16 mouse cellular contexts compared by ENCODE assay signal in the genomic region with DNA sequence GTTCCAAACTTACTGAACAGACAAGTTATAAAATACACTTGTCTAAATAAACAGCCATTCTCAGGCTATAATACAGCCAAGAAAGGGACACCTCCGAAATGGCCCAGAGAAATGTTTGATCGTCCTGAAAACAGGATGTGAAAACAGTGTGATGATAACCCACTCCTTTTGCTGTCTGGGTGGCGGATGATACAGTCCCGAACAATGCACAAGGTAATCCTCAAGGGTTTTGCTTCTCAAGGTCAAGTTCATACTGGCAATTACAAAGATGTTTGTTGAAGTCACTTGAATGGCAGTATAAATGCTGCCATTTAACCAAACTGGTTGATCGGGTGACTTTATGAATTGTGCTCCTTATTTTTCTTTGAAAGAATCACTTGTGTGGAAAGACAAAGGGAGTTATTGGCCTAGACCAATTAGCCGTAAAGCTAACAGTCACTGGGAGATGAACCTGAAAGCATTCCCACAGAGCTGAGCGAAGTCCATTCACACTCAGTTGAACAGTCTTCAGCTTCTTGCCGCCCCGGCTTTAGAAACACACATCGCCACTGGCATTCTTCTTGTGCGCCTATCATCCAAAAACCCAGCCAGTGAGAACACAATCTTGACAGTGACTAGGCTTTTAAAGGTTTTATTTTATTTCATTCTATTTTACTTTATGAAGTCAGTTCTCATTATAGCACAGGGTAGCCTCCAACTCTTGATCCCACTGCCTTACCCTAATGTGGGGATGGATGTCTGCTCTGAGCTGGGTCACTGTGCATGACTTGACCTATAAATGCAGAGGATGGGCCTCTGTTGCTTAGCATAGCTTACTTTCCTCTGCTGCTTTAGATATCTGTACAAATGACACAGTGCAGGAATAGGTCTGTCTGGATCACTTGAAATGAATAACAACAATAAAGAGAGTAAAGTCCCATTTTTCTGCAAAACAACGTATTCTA.
DNase-seq lines count a peak whose midpoint lies in the region; ATAC-seq and TF ChIP-seq lines count a peak whose summit lies in the region.
"Had no signal": no experiment of that assay in that cellular context is flagged by ENCODE, and none has a peak within 500 bp of the region (broad histone marks: within the 10 kb centered on the region; RNA-seq: fewer than 3 reads in every experiment).

No protein-coding gene starts in this region.

- no peaks in the 10 kb centered on the region for H3K9me3 ChIP-seq in neural tube, embryonic 12.5 days
- no peaks in the 10 kb centered on the region for H3K9me3 ChIP-seq in hindbrain, postnatal 0 days (ENCODE audit: low read length)
- H3K9me3 ChIP-seq: megakaryocyte, embryonic 14.5 days had no signal

- TF ChIP-seq CTCF in kidney, adult 2 months (conservative IDR thresholded peaks at IDR 0.05; ENCODE audit: insufficient read depth, insufficient read length, low read depth, low read length) = no peak
- no peak for TF ChIP-seq CTCF in hindbrain, postnatal 0 days (IDR thresholded peaks at IDR 0.05; ENCODE audit: low read depth)

- H3K27ac ChIP-seq in kidney, adult 2 months (ENCODE audit: insufficient read depth, low read depth, low read length) = no peak overlapping the region
- H3K27ac ChIP-seq in neural tube, embryonic 12.5 days = no peak overlapping the region
- no peak overlapping the region for H3K27ac ChIP-seq in hindbrain, postnatal 0 days
- H3K27ac ChIP-seq: gastrocnemius, adult 2 months had no signal

- H3K27me3 ChIP-seq in kidney, adult 2 months (replicated peaks; ENCODE audit: control insufficient read depth, insufficient read depth, low read length) = no peaks in the 10 kb centered on the region
- no peaks in the 10 kb centered on the region for H3K27me3 ChIP-seq in neural tube, embryonic 12.5 days (replicated peaks)
- H3K27me3 ChIP-seq in hindbrain, postnatal 0 days (ENCODE audit: insufficient read depth, low read length) = no peaks in the 10 kb centered on the region
- H3K27me3 ChIP-seq: megakaryocyte, embryonic 14.5 days had no signal

- no peak overlapping the region for H3K9ac ChIP-seq in neural tube, embryonic 12.5 days
- no peak overlapping the region for H3K9ac ChIP-seq in hindbrain, postnatal 0 days (replicated peaks; ENCODE audit: low read length)
- H3K9ac ChIP-seq: forebrain, postnatal 0 days; lung, embryonic 14.5 days had no signal

- no peak for TF ChIP-seq POLR2A in kidney, adult 2 months (IDR thresholded peaks at IDR 0.05; ENCODE audit: low read depth, low read length)

- H3K4me3 ChIP-seq in kidney, adult 2 months (ENCODE audit: insufficient read depth, low read depth, low read length) = no peak overlapping the region
- H3K4me3 ChIP-seq in neural tube, embryonic 12.5 days = no peak overlapping the region
- H3K4me3 ChIP-seq in hindbrain, postnatal 0 days (ENCODE audit: low read length) = no peak overlapping the region
- H3K4me3 ChIP-seq: gastrocnemius, adult 2 months; megakaryocyte, embryonic 14.5 days had no signal

- no peak overlapping the region for H3K4me2 ChIP-seq in neural tube, embryonic 12.5 days (replicated peaks)
- H3K4me2 ChIP-seq in hindbrain, postnatal 0 days (ENCODE audit: low read depth, low read length) = no peak overlapping the region
- H3K4me2 ChIP-seq: lung, embryonic 14.5 days had no signal

- H3K4me1 ChIP-seq in kidney, adult 2 months (ENCODE audit: control insufficient read depth, insufficient read depth, low read length) = no peaks in the 10 kb centered on the region
- no peaks in the 10 kb centered on the region for H3K4me1 ChIP-seq in neural tube, embryonic 12.5 days
- H3K4me1 ChIP-seq in hindbrain, postnatal 0 days (ENCODE audit: insufficient read depth, low read length) = no peaks in the 10 kb centered on the region
- H3K4me1 ChIP-seq: megakaryocyte, embryonic 14.5 days had no signal

- 54% methylated on average over 12 of the region's 12 CpGs for WGBS in kidney, adult 2 months
- 33% methylated on average over 12 of the region's 12 CpGs for WGBS in neural tube, embryonic 12.5 days
- WGBS in hindbrain, postnatal 0 days = 41% methylated on average over 12 of the region's 12 CpGs

- DNase-seq in kidney, adult 2 months = peak; percentile 36
- no peak for DNase-seq in kidney, postnatal 10 days
- no peak for DNase-seq in neural tube, embryonic 10.5 days (ENCODE audit: extremely low spot score, low spot score)
- DNase-seq in hindbrain, postnatal 0 days (ENCODE audit: low spot score) = peak; percentile 23
- no peak for DNase-seq in heart, adult 11 months
- DNase-seq: adrenal gland, adult 2 months; cerebellum, adult 11-12 months; gastrocnemius, adult 2 months; liver; lung, embryonic 14.5 days; thymus, postnatal 36 days had no signal

- ATAC-seq in neural tube, embryonic 12.5 days (ENCODE audit: low FRiP score, low read depth) = peak; percentile 68; the same call in 1 of the 2 replicates
- peak; percentile 64; the same call in 1 of the 2 replicates for ATAC-seq in hindbrain, postnatal 0 days
- ATAC-seq in megakaryocyte, adult 5-6 weeks (ENCODE audit: poor library complexity, severe bottlenecking) = no peak
- ATAC-seq: forebrain, postnatal 0 days; inflammation-experienced regulatory T-cells, adult 6 months had no signal

- H3K36me3 ChIP-seq in kidney, adult 2 months (ENCODE audit: control insufficient read depth, insufficient read depth, low read length) = no peaks in the 10 kb centered on the region
- no peaks in the 10 kb centered on the region for H3K36me3 ChIP-seq in neural tube, embryonic 12.5 days
- no peaks in the 10 kb centered on the region for H3K36me3 ChIP-seq in hindbrain, postnatal 0 days (ENCODE audit: insufficient read depth, low read length)

Comparison
In these comparisons a context has a peak if more than half of its experiments do, and no peak if none do; other contexts are left out.
1. DNase-seq: peak in kidney, adult 2 months (single experiment) and hindbrain, postnatal 0 days (single experiment); none in kidney, postnatal 10 days (single experiment), neural tube, embryonic 10.5 days (single experiment) and heart, adult 11 months (single experiment).